Mouse (Mus musculus) kidney, adult 2 months (tissue): ENCODE results near the gene Aes. TPM values are rescaled to one million over a fixed set of nuclear protein-coding genes. Genes with fewer than 3 reads are reported as not detected.
A peak's percentile ranks its signal among the peaks of the same experiment; 100 is the strongest.

ENCODE experiments used
- DNase-seq: peaks from one replicate; pipeline ENCODE4 v3.0.0; 2021
- H3K27ac ChIP-seq: fragments of 200-500 bp; 2 replicates; pipeline ENCODE4 v1.5.1; 2012; ENCODE audit warnings: low read depth, low read length, control low read depth, inconsistent platforms; ENCODE audit not compliant: insufficient read depth
- H3K27me3 ChIP-seq: fragments of 200-500 bp; replicated peaks from 2 replicates; pipeline ENCODE4 v1.6.1; 2012; ENCODE audit warnings: mild to moderate bottlenecking, moderate library complexity, low read length, inconsistent platforms; ENCODE audit not compliant: control insufficient read depth, insufficient read depth
- H3K36me3 ChIP-seq: fragments of 200-500 bp; 2 replicates; pipeline ENCODE4 v1.6.1; 2012; ENCODE audit warnings: mild to moderate bottlenecking, moderate library complexity, low read length, inconsistent platforms; ENCODE audit not compliant: control insufficient read depth, insufficient read depth
- H3K4me1 ChIP-seq: fragments of 200-500 bp; 2 replicates; pipeline ENCODE4 v1.6.1; 2011; ENCODE audit warnings: low read length; ENCODE audit not compliant: control insufficient read depth, insufficient read depth
- H3K4me3 ChIP-seq: fragments of 200-500 bp; 2 replicates; pipeline ENCODE4 v1.5.1; 2011; ENCODE audit warnings: mild to moderate bottlenecking, low read depth, low read length, control low read depth; ENCODE audit not compliant: insufficient read depth
- CTCF ChIP-seq: fragments of 200-500 bp; conservative IDR thresholded peaks from 2 replicates; pipeline ENCODE4 v1.5.1; 2011; ENCODE audit warnings: low read depth, mild to moderate bottlenecking, control low read depth, low read length, moderate library complexity, mixed read lengths; ENCODE audit not compliant: insufficient read depth, insufficient read length
- POLR2A ChIP-seq: fragments of 200-500 bp; IDR thresholded peaks from one replicate; pipeline ENCODE4 v1.6.1; 2011; ENCODE audit warnings: low read depth, low read length, control low read depth
- WGBS: fragments of 180-500 bp; shearing (Covaris S2); methylation state at CpG from one replicate; pipeline ENCODE4 v1.1.7; 2018; 5-methylcytosine and 5-hydroxymethylcytosine counted together
- polyA plus RNA-seq: library from polyadenylated mRNA; depleted of rRNA; stranded (reverse); fragments of >200 nt; gene quantifications from 2 replicates; pipeline ENCODE4 v1.2.3, GENCODE M21; 2012

Gene Aes
- polyA plus RNA-seq, 1 experiment: 2,250 TPM

DNA sequence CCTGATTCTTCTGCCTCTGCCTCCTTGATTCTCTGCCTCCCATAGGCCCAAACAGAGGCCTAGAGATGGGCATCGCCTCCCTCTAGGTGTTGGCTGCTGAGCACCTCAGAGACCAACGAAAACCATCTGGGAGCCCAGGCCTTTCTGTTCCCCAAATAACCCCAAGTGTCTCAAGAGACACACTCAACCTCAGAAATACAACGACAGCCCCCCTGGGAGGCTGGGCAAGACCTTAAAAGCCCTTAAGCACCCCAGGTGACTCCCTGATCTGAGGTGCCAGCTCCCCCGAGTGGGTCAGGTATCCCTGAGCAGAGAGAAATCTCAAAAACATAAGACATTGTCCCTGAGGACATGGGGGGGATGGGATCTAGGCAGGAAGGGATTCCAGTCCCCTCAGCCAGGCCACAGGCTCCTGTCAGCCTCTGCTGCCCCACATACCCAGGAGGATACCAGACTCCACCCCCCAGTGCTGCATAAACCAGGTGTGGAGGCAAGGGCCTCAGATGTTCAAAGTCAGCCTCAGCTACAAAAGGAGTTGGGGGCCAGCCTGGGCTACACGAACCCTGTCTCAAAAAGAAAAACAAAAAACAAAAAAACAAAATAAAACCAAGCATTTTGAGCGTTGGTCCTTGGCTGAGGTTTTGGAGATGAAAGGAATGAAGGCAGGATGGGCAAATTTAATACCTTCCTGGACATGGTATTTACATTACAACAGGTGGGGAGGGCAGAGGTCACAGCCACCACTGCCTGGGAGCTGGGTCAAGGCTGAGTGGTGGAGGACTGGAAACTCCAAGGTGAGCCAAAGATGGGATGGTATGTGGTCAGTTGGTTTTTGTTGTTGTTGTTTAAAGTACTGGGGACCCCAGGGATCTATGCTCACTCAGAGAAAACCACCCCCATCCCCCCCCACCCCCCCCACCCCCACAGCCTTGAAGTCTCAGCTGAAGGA, 5.2 kb upstream of the Aes start:
- H3K4me3 ChIP-seq: no peak overlapping the region
- 78% methylated on average over 6 of the region's 6 CpGs for WGBS

DNA sequence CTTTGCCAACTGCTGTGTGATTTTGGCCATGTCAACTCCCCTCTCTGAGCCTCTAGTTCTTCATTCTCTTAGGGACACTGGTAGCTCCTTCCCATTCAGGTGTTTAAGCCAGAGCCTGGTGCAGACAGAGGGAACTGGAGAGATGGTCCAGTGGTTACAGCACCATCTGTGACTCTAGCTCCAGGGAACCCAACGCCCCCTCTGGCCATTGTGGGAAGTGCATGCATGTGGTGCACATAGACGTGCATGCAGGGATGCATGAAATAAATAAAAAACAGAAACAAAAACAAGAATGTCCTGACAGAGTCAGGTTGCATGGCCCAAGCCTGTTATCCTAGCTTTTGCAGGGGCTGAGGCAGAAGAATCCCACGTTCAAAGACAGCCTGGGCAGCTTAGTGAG, 3.0 kb upstream of the Aes start:
- peaks cover 4% of the 10 kb centered on the region; the same call in 1 of the 2 replicates for H3K4me1 ChIP-seq
- no peaks in the 10 kb centered on the region for H3K27me3 ChIP-seq
- peak; percentile 22; the same call in 1 of the 2 replicates for TF ChIP-seq CTCF
- TF ChIP-seq POLR2A: no peak
- no peak for DNase-seq
- WGBS: 81% methylated on average over 3 of the region's 3 CpGs
- no peak overlapping the region for H3K4me3 ChIP-seq
- no peaks in the 10 kb centered on the region for H3K36me3 ChIP-seq
- H3K27ac ChIP-seq: no peak overlapping the region

More for the DNA sequence above, 5.2 kb upstream of the Aes start:
- Histone ChIP-seq H3K4me1 (peaks cover 3% of the 10 kb centered on the region; the same call in 1 of the 2 replicates), H3K27me3 (no peaks in the 10 kb centered on the region), H3K27ac (no peak overlapping the region), H3K36me3 (no peaks in the 10 kb centered on the region)
- TF ChIP-seq POLR2A (no peak), CTCF (no peak)
- DNase-seq: no peak

DNA sequence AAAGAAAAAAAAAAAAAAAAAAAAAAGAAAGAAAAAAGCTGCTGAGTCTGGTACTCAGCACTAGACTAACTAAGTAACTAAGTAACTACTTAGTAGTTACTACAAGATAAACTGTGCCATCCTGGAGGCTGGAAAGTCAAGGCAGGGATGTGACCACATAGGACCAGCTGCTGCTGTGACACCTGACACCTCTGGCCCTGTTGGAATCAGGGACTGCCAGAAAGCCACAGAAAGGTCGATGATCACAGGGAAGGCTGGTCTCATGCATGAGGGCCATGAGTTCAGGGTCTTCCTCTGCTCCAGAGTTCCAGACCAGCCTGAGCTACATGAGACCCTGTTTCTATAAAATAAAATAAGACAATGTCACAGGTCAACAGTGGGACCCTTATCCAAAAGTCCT, 1.8 kb upstream of the Aes start:
- Histone ChIP-seq H3K27me3 (no peaks in the 10 kb centered on the region), H3K36me3 (no peaks in the 10 kb centered on the region), H3K4me3 (no peak overlapping the region), H3K27ac (no peak overlapping the region), H3K4me1 (peaks cover 11% of the 10 kb centered on the region; the same call in 1 of the 2 replicates)
- DNase-seq: no peak
- TF ChIP-seq CTCF: no peak
- no peak for TF ChIP-seq POLR2A
- WGBS: 10% methylated on average over 1 of the region's 1 CpGs

- under 1% methylated on average over 35 of the region's 36 CpGs for WGBS
- peak; percentile 74 for DNase-seq
- peaks cover 24% of the 10 kb centered on the region for H3K4me1 ChIP-seq
Observed at GRCm38 (mm10) chr10:81559627-81560539, 595 bp downstream of the Aes start.

DNA sequence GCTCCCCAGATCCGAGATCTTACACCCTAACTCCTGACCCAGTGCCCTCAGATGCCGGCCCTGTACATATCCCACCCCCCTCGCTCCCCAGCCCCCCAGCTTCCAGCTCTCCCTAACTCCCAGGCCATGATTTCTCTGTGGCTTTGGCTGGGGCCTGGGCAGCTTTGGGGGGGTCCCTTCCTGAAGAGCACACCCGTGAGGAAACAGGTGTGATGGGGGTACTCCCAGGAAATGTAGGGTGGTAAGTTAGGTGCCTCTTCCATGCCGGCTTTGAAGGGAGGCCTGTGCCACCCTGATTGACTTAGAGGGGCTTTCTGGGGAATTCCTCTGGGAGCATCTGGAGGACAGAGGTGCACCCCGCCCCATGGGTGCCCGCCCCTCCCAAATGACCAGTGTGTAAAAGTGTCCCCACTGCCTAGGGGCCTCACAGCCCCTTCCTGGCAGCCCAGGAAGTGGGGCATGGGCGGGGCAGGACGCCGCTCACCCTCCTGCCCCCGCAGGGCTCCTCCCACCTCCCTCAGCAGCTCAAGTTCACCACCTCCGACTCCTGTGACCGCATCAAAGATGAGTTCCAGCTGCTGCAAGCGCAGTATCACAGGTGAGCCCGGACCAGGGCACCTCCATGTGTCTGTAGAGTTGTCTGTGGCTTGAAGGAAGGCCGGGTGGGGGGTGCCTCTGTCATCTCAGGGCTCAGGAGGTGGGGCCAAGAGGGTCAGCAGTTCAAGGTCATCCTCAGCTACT, 1.6 kb downstream of the Aes start:
- Histone ChIP-seq H3K36me3 (peaks cover 4% of the 10 kb centered on the region), H3K4me3 (peak overlapping the region; percentile 100), H3K27me3 (no peaks in the 10 kb centered on the region), H3K4me1 (peaks cover 24% of the 10 kb centered on the region), H3K27ac (peak overlapping the region; percentile 51)
- WGBS: 12% methylated on average over 16 of the region's 16 CpGs
- no peak for TF ChIP-seq POLR2A
- no peak for TF ChIP-seq CTCF
- peak; percentile 67 for DNase-seq

More at GRCm38 (mm10) chr10:81559627-81560539, 595 bp downstream of the Aes start:
- H3K27me3 ChIP-seq: no peaks in the 10 kb centered on the region
- H3K27ac ChIP-seq: peak overlapping the region; percentile 100
- H3K4me3 ChIP-seq: peak overlapping the region; percentile 100
- H3K36me3 ChIP-seq: 0 out of 2 replicates have a peak, but pooled peaks cover under 1% of the 10 kb centered on the region
- TF ChIP-seq POLR2A: no peak
- no peak for TF ChIP-seq CTCF

GRCm38 (mm10) chr10:81562411-81562810, 3.1 kb downstream of the Aes start:
- Histone ChIP-seq H3K4me1 (peaks cover 24% of the 10 kb centered on the region), H3K4me3 (no peak overlapping the region)
- 83% methylated on average over 6 of the region's 6 CpGs for WGBS

More at GRCm38 (mm10) chr10:81562411-81562810, 3.1 kb downstream of the Aes start:
- DNase-seq: no peak
- TF ChIP-seq CTCF: no peak
- TF ChIP-seq POLR2A: no peak
- Histone ChIP-seq H3K27ac (no peak overlapping the region), H3K36me3 (peaks cover 4% of the 10 kb centered on the region), H3K27me3 (no peaks in the 10 kb centered on the region)
